Mouse (Mus musculus) hindbrain, embryonic 10.5 days (tissue): Measurements from ENCODE around the gene Il5ra. TPM values are rescaled to one million over a fixed set of nuclear protein-coding genes. Genes with fewer than 3 reads are reported as not detected.

Experiments used
- DNase-seq: peaks from one replicate; pipeline ENCODE4 v3.0.0-alpha.2; 2017; ENCODE audit warnings: low spot score
- H3K27ac ChIP-seq: fragments of 300-500 bp; sonication (generic); 2 replicates; pipeline ENCODE4 v1.5.1; 2016; ENCODE audit warnings: mild to moderate bottlenecking, moderate library complexity
- H3K27me3 ChIP-seq: fragments of 300-500 bp; sonication (generic); 2 replicates; pipeline ENCODE4 v1.6.1; 2016; ENCODE audit warnings: mild to moderate bottlenecking; ENCODE audit not compliant: poor library complexity, insufficient read depth, severe bottlenecking
- H3K36me3 ChIP-seq: fragments of 300-500 bp; sonication (generic); 2 replicates; pipeline ENCODE4 v1.6.1; 2016; ENCODE audit warnings: mild to moderate bottlenecking, moderate library complexity
- H3K4me1 ChIP-seq: fragments of 300-500 bp; sonication (generic); replicated peaks from 2 replicates; pipeline ENCODE4 v1.6.1; 2016; ENCODE audit warnings: mild to moderate bottlenecking
- H3K4me3 ChIP-seq: fragments of 300-500 bp; sonication (generic); 2 replicates; pipeline ENCODE4 v1.5.1; 2016; ENCODE audit warnings: mild to moderate bottlenecking, moderate library complexity
- H3K9me3 ChIP-seq: fragments of 300-500 bp; sonication (generic); 2 replicates; pipeline ENCODE4 v1.6.1; 2016; ENCODE audit warnings: mild to moderate bottlenecking, moderate library complexity
- WGBS: fragments of 180-500 bp; shearing (Covaris S2); methylation state at CpG from one replicate; pipeline ENCODE4 v1.1.7; 2016; 5-methylcytosine and 5-hydroxymethylcytosine counted together
- polyA plus RNA-seq: library from polyadenylated mRNA; unstranded; fragments of >200 nt; fragmentation: Nextera tagmentation; extraction: Ambion mirVana; gene quantifications from 2 replicates; pipeline ENCODE4 v1.2.1, GENCODE M21; 2016

Gene Il5ra
- polyA plus RNA-seq, 1 experiment from 2014 or later = 0.05 TPM

DNA sequence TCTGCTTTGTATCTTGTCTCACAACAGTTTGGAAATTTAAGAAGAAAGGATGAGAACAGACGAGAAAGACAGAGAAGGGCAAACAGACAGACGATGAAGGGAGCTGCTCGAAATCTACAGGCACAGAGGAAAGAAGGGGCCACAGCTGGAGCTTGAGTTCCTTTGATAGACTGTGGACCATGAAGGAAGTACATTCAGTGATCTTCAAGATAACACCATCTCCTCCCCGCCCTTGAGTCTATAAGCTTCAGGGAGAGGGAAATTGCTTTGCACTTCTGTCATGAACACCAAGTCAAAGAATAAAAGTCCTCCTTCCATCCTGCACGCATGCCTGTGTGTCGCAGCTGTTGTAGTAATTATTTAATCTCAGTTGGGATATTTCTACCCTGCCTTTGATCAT lies 22.8 kb downstream of the Il5ra start:
- Histone ChIP-seq H3K27ac (no peak overlapping the region), H3K4me3 (no peak overlapping the region), H3K36me3 (no peaks in the 10 kb centered on the region), H3K4me1 (no peaks in the 10 kb centered on the region), H3K9me3 (no peaks in the 10 kb centered on the region), H3K27me3 (no peaks in the 10 kb centered on the region)
- no peak for DNase-seq
- 74% methylated on average over 6 of the region's 6 CpGs for WGBS

DNA sequence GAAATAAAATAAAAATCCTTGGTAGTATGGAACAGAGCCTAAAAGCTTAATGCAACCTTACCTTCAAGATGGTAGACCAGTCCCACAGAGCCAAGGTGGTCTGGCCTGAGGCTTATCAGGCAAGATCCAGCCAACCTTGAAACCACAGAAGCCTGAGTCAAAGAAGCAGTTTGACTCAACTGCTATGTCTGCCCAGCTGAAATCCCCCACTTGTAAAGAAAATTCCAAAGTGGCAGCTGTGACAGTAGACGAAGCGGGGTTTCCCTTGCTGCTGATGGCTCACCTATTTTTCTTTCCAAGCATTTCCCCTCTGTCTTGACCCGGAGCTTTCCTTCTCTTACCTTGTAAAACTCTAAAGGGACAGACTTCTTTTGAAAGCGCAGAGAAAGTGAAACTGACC lies 23.2 kb downstream of the Il5ra start:
- no peaks in the 10 kb centered on the region for H3K4me1 ChIP-seq
- H3K27ac ChIP-seq = no peak overlapping the region
- WGBS = 89% methylated on average over 4 of the region's 4 CpGs
- no peaks in the 10 kb centered on the region for H3K27me3 ChIP-seq
- H3K36me3 ChIP-seq = no peaks in the 10 kb centered on the region
- no peak for DNase-seq
- no peaks in the 10 kb centered on the region for H3K9me3 ChIP-seq
- H3K4me3 ChIP-seq = no peak overlapping the region

DNA sequence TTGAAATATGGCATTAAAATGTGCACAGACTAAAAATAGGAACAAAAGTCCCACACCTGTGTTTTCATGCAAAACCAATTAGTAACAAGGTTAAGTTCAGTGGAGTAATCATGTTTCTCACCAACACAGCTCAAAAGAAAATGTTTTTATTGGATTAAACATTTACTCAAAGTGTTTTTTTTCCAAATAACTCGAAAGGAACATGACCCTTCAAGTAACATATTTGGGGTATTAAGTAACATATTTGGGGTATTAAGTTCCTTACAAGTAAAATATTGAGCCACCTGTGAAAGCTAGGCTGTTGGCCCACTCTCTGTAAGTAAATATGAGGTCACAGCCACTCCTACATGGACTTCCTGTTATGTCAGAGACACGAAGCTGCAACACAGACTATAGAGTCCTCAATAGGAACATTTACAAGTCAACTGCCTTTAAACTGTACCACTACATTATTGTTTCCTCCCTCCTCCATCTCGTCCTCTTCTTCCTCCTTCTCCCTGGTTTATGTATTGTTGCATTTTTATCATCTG lies 43.3 kb downstream of the Il5ra start:
- 68% methylated on average over 3 of the region's 3 CpGs for WGBS
- Histone ChIP-seq H3K4me1 (no peaks in the 10 kb centered on the region), H3K36me3 (no peaks in the 10 kb centered on the region), H3K9me3 (no peaks in the 10 kb centered on the region), H3K4me3 (no peak overlapping the region), H3K27me3 (no peaks in the 10 kb centered on the region), H3K27ac (no peak overlapping the region)
- DNase-seq = no peak

- H3K9me3 ChIP-seq = no peaks in the 10 kb centered on the region
- H3K4me3 ChIP-seq = no peak overlapping the region
- H3K36me3 ChIP-seq = no peaks in the 10 kb centered on the region
- no peaks in the 10 kb centered on the region for H3K4me1 ChIP-seq
- no peaks in the 10 kb centered on the region for H3K27me3 ChIP-seq
- no peak for DNase-seq
- 77% methylated on average over 3 of the region's 3 CpGs for whole genome bisulfite sequencing
- H3K27ac ChIP-seq = no peak overlapping the region
These were observed 46.9 kb downstream of the Il5ra start for GRCm38 (mm10) chr6:106701931-106702330.

DNA sequence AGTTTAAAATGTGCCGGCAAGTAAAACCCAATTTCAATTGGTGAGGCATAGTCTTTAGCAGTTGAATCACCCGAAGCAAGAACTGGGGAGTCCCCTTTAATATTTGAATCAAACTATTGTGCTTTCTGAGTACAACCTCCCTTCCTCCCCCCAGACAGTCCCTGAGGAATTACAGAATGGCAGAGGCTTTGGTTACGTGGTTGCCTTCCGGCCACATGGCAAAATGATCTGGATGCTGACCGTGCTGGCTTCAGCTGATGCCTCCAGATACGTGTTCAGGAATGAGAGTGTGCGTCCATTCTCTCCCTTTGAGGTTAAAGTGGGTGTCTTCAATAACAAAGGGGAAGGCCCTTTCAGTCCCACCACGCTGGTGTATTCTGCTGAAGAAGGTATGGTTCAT lies 73.3 kb downstream of the Il5ra start:
- WGBS = 82% methylated on average over 8 of the region's 8 CpGs
- no peak for DNase-seq
- H3K9me3 ChIP-seq = no peaks in the 10 kb centered on the region
- no peaks in the 10 kb centered on the region; the same call in 1 of the 2 replicates for H3K4me1 ChIP-seq
- H3K36me3 ChIP-seq = no peaks in the 10 kb centered on the region
- no peaks in the 10 kb centered on the region for H3K27me3 ChIP-seq
- H3K27ac ChIP-seq = no peak overlapping the region
- no peak overlapping the region for H3K4me3 ChIP-seq

DNA sequence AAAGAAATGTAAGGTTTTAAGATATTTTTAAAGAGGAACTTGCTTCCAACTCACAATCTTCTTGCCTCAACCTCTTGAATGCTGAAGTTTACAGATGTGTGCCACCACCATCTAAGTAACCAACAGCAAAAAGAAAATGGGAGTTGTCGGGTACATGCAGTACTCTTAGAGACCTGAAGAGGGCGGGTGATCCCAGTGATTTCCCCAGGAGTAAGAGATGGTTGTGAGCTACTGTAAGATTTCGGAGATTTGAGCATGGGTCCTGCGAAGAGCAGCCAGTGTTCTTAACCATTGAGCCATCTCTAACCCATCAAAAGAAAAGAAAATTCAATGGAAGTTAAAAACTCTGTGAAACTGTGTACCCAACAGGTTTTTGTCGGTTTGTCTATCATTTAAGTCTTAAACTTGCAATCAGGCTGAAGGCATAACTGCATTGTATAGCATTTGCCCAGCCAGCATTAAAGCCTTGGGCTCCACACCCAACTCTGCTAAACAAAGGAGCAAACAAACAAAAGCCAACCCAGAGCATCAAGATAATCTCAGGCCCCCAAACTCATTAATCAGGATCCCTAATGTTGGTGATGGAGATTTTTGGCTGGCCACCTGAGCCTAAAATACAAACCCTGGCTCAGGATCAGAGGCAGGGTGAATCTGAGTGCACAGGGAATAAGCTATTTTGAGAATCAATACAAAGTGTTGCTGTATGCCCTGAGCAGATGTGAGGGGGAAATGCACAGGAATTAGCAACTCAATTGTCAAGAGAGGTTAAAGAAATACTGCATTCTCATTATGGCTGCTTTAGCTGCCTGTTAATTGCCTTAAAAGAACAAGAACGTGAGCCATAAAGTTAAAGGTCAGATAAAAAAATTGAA lies 84.8 kb downstream of the Il5ra start:
- H3K27me3 ChIP-seq = no peaks in the 10 kb centered on the region
- no peaks in the 10 kb centered on the region for H3K4me1 ChIP-seq
- H3K36me3 ChIP-seq = no peaks in the 10 kb centered on the region
- H3K4me3 ChIP-seq = no peak overlapping the region
- no peaks in the 10 kb centered on the region for H3K9me3 ChIP-seq
- no peak overlapping the region for H3K27ac ChIP-seq
- 38% methylated on average over 6 of the region's 6 CpGs for WGBS
- DNase-seq = peak; percentile 44

Other genes with a start within 250 kb of the Il5ra start
- 54.9 and 63.2 TPM in 2 replicates for gene Trnt1, start 20.1 kb upstream of the Il5ra start, polyA plus RNA-seq
- gene Crbn, start 51.0 kb upstream of the Il5ra start, polyA plus RNA-seq = 42.6 and 45.4 TPM in 2 replicates